Mouse (Mus musculus) mature B cell (primary cell): ENCODE results near the gene Fbxo47.
"Not testable (repeated sequence)": the region's sequence is repeated elsewhere in the genome, so short reads cannot be mapped to it uniquely, and the experiment has no call there.

Experiments
- in situ Hi-C: fragments of 300-500 bp; cut with MboI; formaldehyde crosslinking; loops from 2 replicates; pipeline ENCODE4 v1.14.3; 2019

Gene Fbxo47

GRCm38 (mm10) chr11:97880362-97880761 is 3.6 kb downstream of the Fbxo47 start:
- in situ Hi-C loops = loop anchor here (5.0 kb wide), 1 partner anchor 83 kb away; the partner anchor contains the start of gene Lasp1

DNA sequence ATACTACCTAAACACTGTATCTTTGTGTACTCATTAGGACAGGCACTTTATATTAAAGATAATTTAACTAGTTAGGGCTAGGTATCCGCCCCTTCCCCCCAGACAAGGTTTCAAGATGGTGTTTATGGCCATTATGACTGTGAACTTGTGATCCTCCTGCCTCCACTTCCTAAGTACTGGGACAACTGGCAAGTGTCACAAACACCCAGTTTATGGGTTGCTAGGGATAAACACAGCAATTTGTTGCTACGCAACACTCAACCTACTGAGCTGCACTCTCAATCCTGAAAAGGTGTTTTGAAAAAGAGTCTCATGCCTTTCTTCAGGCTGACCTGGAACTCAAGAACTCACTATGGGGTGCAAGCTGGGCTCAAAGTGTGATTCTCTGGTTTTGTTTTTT is 6.6 kb downstream of the Fbxo47 start:
- in situ Hi-C loops = no loop called here

- in situ Hi-C loops = no loop called here
These were observed 9.6 kb downstream of the Fbxo47 start for GRCm38 (mm10) chr11:97874396-97874795.

GRCm38 (mm10) chr11:97872378-97872777 is 11.6 kb downstream of the Fbxo47 start:
- in situ Hi-C loops = not testable (repeated sequence)

DNA sequence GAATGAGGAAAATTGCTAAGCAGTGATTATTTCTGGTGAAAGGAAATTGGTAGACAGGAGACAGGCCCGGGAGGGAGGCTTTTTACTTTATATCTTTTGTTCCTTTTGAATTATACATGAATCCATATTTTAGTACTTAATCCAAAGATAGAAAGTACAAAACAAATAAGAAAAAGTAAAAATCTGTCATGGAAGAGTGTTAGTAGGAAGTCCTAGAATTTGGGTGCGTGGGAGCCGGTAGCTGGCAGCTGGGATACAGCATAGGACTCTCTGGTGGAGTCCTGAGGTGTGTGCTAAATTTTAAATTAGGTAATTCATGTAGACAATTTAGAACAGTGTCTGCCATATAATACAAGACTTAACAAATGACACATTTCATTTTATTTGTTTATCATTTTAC is 16.4 kb downstream of the Fbxo47 start:
- in situ Hi-C loops = no loop called here

DNA sequence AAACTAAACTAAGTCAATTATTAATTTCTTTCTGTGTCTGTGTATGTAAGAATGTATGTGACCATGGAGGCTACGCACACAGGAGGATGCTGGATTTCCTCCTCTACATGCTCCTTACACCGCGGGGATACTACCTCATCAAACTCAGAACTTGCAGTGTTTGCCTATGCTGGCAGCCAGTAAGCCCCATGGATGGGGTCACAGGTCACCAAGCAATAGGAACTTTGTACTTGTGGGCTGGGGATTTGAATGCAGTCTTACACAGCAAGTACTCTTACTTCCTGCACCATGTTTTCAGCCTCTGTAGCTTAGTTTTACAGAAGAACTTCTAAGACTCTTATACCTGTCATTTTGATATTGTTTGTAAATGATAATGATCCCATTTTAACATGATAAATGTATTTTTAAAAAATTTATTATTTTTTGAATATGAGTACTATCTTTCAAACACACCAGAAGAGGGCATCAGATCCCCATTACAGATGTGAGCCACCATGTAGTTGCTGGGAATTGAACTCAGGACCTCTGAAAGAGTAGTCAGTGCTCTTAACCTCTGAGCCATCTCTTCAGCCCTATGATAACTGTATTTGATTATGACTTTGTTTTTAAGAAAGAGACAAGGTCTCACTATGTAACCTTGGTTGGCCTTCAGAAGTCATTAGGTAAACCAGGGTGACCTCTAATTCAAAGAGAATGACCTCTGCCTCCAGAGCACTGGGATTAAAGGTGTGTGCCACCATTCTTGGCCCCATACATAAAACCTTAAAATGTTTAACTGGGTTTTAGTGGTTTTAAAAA is 17.7 kb downstream of the Fbxo47 start:
- in situ Hi-C loops = no loop called here

DNA sequence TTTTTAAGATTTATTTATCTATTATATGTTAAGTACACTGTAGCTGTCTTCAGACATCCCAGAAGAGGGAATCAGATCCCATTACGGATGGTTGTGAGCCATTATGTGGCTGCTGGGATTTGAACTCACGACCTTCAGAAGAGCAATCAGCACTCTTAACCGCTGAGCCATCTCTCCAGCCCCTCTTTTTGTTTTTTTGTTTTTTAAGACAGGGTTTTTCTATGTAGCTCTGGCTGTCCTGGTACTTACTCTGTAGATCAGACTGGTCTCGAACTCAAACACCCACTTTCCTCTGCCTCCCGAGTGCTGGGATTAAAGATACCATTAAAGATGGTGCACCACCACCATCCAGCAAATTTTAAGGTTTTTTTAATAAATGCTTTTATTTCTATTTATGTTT is 18.5 kb downstream of the Fbxo47 start:
- in situ Hi-C loops = no loop called here

- in situ Hi-C loops = no loop called here
These were observed 21.8 kb downstream of the Fbxo47 start for GRCm38 (mm10) chr11:97862148-97862547.

DNA sequence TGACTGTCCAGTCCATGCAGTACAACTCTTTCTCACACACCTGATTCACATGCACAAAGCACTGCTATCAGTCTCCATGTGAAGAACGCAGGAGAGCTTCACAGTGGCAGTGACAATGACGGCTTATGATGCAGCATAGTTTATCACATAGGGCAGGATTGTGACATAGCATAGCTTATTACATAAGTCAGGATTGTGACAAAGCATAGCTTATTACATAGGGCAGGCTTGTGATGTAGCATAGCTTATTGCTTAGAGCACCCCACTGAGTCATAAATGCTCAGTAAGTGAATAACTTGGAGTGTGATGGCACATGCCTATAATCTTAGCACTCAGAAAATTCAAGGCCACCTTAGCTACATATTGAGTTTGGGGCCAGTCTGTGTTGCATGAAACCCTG is 28.5 kb downstream of the Fbxo47 start:
- in situ Hi-C loops = no loop called here

DNA sequence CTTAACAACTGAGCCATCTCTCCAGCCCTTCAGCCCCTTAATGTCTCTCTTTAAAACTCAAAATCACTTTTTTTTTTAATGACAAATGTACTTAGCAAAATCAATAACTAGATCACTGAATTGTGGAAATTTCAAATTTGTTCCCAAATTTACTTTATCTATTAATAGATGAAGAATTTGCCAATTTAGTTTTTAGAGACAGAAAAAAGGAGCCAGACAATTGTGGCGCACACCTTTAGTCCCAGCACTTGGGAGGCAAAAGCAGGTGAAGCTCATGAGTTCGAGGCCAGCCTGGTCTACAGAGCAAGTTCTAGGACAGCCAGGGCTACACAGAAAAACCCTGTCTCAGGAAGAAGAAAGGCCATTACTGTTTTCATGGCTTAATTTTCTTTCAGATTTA is 32.4 kb downstream of the Fbxo47 start:
- in situ Hi-C loops = no loop called here

- in situ Hi-C loops = no loop called here
These were observed 33.6 kb downstream of the Fbxo47 start for GRCm38 (mm10) chr11:97850367-97850766.

GRCm38 (mm10) chr11:97842001-97842400 is 42.0 kb downstream of the Fbxo47 start:
- in situ Hi-C loops = no loop called here

DNA sequence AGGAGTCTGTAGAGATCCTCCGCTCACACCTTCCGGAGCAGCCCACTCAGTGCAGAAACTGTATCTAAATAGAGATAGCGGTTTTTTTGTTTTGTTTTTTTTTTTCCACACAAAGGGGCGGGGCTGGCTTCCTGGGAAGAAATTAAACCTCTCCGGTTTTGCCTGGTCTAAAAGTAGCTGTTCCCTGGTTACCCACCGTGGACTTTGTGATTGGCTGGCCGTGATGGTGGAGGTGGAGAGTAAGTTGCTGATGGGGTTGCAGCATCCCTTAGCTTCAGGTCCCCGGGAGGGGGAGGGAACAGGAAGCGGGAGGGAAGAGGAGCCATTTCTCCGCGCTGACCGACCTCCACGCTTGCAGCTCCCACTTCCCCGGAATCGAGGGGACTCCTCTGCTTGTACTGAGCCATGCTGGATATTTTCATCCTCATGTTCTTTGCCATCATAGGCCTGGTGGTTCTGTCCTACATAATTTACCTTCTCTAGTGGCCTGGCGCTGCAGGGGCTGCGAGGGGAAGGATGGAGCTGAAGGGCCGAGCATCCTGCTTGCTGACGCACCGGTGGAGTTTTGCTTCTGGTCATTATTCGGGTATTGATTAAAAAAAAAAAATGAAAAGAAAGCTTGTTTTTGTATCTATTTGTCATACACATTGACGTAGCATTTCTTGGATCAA is 42.8 kb downstream of the Fbxo47 start:
- in situ Hi-C loops = no loop called here

GRCm38 (mm10) chr11:97840539-97840954 is 43.4 kb downstream of the Fbxo47 start, which contains the start of gene B230217C12Rik:
Gene B230217C12Rik, plus strand, starts transcription at chr11:97840780.
- in situ Hi-C loops = no loop called here

DNA sequence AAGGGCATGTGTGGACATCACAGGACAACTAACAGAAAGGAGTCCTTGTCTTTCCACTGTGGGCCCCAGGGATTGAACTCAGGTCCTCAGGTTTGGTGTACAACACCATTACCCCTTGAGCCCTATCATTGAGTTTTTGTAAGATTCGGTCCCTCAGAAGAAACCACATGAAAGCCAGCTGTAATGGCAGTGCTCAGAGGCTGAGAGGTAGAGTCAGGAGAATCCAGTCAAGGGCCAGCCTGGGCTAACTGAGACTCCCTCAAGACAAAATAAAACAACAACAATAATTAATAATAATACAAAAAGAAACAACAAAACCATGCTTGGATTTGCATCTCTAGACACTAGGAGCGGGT is 43.8 kb downstream of the Fbxo47 start:
- in situ Hi-C loops = no loop called here

DNA sequence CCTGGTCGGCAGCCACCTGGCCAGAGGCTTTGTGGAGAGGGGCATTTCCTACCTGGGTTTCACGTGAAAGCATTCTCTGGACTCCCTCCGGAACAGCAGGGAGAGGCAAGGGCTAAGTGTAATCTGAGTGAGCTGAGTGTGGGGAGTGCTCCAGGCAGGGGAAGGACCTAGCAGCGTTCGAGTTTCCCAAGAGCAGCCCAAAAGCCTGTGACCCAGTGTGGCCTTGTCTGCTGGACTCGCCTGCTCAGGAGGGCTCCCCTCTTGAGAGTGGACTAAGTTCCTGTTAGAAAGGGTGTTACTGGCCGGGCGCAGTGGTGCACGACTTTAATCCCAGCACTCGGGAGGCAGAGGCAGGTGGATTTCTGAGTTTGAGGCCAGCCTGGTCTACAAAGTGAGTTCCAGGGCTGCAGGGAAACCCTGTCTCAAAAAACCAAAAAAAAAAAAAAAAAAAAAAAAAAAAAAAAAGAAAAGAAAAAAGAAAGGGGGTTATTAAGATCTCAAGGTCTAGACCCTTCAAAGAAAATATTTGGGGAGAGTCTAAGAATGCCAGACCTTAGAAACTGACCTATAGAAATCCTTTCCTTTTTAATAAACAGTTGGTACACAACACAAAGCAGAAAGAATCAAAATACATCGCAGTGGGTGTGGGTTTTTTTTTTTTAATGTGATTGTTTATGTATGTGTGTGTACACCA is 44.4 kb downstream of the Fbxo47 start:
- in situ Hi-C loops = no loop called here

DNA sequence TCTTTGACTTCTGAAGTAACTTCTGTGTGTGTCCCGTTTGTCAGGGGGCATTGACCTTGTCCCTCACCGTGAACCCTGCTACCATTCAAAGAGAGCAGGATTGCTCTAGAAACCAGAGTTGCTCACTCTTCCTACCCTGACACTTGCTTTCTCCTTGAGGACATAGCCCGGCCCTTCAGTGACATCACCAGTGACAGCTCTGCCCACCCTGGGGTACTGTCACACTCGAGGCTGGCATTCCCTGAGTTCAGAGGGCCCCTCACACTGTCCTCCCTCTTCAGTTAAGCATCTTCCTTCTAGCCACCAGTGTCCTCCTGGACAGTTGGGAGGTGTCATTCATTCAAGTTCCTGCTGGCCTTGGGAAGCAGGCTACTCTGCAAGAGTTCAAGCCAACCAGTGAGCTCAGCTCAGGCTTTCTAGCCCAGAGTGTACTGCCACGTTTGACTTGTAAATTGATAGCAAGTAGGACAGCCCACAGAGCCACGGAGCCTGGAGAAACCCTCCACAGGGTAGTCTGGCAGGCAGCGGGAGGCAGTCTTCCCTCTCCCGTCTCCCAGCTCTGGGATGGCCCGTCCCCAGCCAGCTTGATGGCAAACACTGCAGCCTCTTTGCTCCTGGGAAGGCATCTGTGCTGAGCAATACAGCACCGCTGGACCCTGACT is 45.0 kb downstream of the Fbxo47 start:
- in situ Hi-C loops = no loop called here

DNA sequence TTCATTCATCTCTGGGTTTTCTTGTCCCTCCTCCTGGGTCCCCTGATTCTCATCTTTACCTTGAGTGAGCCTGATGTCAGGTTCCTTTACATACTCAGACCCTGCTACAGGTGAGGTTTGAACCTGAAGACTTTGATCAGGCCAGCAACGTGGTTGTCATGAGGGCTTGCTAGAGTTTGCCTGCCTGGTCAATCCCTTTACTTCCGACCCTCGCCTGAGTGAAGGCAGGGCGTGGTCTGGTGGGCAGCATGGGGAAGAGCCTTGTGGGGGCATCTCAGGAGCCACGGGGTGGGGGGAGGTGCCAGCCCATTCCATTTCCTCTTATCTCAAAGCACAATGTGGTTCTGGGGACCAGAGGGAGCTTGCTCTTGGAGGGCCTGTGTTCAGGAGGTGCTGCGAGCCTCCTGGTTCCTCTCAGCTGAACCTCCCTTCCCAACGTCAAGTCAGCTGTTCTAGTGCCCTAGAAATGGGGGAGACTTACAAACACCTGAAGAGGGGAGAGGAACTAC is 46.3 kb downstream of the Fbxo47 start:
- in situ Hi-C loops = no loop called here

DNA sequence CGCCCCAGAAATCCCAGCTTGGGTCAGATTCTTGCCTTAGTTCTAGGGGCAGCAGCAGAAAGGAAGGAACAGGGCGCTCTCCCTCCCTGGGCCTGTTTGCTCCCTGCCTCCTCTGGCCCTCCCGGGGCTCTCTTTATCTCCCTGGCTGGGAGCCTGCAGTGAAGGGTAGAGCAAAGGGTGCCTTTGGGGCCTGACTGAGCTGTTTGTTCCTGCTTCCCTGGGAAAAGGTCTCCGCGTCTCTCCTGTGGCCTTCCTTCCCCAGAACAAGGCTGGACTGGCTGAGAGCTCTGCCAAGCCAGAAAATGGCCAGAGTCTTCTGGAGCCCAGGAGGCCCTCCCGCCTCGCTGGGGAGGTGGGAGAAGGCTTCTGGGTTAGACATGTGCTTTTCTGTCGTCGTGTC is 46.9 kb downstream of the Fbxo47 start:
- in situ Hi-C loops = not testable (repeated sequence)

DNA sequence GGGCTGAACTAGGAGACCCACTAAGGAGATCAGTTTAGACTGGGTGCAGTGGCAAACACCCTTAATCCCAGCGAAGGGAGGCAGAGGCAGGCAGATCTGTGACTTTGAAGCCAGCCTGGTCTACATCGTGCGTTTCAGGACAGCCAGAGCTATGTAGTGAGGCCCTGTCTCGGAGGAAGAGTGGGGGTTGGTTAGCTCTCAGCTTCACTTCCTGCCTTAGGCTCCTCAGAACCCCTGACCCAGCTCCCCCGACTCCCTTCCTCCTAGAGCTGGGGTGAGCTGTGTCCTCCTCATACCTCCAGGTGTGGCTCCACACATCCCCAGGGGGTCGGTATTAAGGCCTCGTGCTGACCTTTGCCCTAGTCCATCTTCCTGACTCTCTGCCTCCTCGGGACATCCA is 47.4 kb downstream of the Fbxo47 start:
- in situ Hi-C loops = no loop called here

DNA sequence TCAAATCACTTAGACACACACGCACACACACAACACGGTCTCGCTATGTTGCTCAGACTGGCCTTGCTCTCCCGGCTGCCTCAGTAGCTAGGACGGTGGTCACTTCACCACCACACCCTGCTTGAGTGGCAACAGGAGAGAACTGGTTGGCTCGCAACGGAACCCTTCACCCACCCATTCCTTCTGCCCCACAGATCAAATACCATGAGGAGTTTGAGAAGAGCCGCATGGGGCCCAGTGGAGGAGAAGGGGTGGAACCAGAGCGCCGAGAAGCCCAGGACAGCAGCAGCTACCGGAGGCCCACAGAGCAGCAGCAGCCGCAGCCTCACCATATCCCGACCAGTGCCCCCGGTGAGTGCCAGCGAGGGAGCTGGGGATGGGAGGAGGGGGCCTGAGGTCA is 50.6 kb downstream of the Fbxo47 start:
- in situ Hi-C loops = no loop called here

DNA sequence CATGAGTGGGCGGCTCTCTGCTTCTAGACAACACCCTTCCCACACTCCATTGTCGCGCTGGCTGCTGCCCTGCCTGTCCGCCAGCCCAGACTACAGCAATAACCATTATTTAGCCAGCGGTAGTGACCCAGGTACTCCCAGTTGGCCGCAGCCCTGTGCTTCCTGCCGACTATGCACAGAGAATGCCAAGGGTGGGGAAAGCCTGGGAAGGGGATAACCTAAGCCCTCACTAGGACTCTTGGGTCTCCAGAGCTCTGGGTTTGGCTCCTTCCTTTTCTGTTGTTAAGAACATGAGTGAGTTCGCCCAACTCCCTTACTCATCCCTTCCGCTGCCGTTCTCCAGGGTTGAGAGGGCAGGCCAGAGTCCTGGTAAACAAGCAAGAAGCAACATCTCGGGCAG is 52.0 kb downstream of the Fbxo47 start:
- in situ Hi-C loops = no loop called here
